Comparison of ENCODE assay signal across 17 mouse cellular contexts in genomic region chr9:57012895-57013294, GRCm38 (mm10).
"Had no signal": no experiment of that assay in that cellular context is flagged by ENCODE, and none has a peak within 500 bp of the region (broad histone marks: within the 10 kb centered on the region; RNA-seq: fewer than 3 reads in every experiment).

No protein-coding gene starts in this region.

- H3K9me3 ChIP-seq: lung, embryonic 15.5 days; midbrain, embryonic 13.5 days; neural tube, embryonic 12.5 days; stomach, embryonic 15.5 days had no signal

- H3K9ac ChIP-seq: lung, embryonic 15.5 days; midbrain, embryonic 13.5 days; midbrain, embryonic 15.5 days; neural tube, embryonic 12.5 days; stomach, embryonic 15.5 days had no signal

- ATAC-seq: lung, postnatal 0 days; midbrain, embryonic 13.5 days; midbrain, embryonic 15.5 days had no signal

- H3K27ac ChIP-seq: lung, embryonic 15.5 days; macrophage; midbrain, embryonic 13.5 days; midbrain, embryonic 15.5 days; neural tube, embryonic 12.5 days; stomach, embryonic 15.5 days; stomach, postnatal 0 days had no signal

- H3K4me1 ChIP-seq: megakaryocyte, embryonic 14.5 days; midbrain, embryonic 13.5 days; midbrain, embryonic 15.5 days; neural tube, embryonic 12.5 days; stomach, embryonic 15.5 days had no signal

- H3K27me3 ChIP-seq: lung, embryonic 15.5 days; megakaryocyte, embryonic 14.5 days; midbrain, embryonic 13.5 days; midbrain, embryonic 15.5 days; neural tube, embryonic 12.5 days; stomach, embryonic 15.5 days had no signal

- H3K4me2 ChIP-seq: lung, embryonic 15.5 days; midbrain, embryonic 11.5 days; midbrain, embryonic 13.5 days; midbrain, embryonic 15.5 days; neural tube, embryonic 12.5 days; stomach, embryonic 15.5 days had no signal

- DNase-seq: lung, adult 2 months; lung, postnatal 14 days; lung, postnatal 36 days; right cerebral cortex, postnatal 14 days; thymus, adult 18-20 months; thymus, postnatal 14 days; thymus, postnatal 36 days had no signal

- H3K4me3 ChIP-seq: lung, embryonic 15.5 days; megakaryocyte, embryonic 14.5 days; midbrain, embryonic 13.5 days; midbrain, embryonic 15.5 days; neural tube, embryonic 12.5 days; stomach, embryonic 15.5 days had no signal
